Mouse (Mus musculus) retina, adult 2 months (tissue): Measurements from ENCODE around the gene Pop7.

Experiments used
- DNase-seq: peaks from one replicate; pipeline ENCODE4 v3.0.0-alpha.2; 2012; ENCODE audit warnings: low read depth, low spot score

Pop7 gene

DNA sequence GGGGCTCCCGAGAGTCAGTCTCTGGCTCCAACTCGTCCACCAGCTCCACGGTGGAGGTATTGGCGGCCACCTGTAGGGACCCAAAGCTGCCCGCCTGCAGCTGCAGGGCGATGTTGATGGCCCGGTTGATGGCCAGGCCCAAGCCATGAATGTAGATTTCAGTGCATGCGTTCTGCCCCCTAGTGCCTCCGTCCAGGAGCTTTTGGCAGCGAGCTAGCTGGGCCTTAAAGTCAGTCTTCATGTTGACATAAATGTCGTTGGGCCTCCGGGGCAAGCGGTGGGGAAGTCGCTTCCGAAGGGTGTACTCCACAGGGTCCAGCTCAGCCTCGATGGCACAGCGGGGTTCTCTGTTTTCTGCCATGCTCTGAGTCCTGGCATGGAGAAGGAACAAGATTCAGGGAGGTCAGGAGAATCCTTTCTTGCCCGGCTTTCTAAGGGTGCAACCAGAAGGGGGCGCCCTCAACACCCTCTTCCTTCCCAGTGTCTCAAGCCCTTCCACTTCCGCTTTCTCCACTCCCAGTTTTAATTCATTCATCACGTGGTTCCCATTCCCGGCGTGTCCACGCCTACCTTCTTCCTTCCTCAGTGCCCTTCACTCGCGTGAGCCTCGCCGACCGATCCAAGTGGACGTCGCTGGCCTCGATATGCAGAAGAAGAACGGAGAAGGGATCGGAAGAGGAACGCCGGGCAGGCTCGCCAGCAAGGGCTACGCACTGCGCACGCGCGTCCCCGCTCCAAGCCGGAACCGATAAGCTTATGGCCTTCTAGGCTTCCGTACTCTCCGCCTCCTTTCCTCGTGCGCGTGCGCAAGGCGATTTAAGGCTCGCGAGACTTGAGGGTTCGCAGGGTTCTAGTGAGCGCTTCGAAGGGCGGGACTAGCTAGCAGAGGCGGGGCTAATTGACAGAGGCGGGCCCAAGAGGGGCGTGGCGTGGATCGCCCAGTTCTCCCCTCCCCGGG, at the start of gene Pop7:
Pop7 (minus strand) TSS at position 810 of the 958 bp plus-strand sequence.
- DNase-seq = peak; percentile 100

DNA sequence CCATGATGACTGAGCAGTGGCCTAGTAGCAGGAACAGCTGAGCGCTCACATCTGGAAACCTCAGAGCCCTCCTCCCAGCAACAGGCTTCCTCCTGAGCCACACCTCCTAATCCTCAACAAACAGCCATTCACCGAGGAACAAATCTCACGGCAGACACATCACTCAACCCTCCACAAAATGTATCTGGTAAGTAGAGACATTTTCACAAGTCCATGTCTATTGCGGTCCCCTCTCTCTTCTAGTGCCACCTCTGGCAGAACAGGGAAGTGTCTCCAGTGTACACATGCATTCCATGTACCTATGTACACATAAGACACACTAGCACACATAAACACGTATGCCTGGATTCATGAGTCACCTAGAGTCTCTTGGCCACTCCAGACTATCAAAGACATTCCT, 48.8 kb upstream of the Pop7 start:
- no peak for DNase-seq

DNA sequence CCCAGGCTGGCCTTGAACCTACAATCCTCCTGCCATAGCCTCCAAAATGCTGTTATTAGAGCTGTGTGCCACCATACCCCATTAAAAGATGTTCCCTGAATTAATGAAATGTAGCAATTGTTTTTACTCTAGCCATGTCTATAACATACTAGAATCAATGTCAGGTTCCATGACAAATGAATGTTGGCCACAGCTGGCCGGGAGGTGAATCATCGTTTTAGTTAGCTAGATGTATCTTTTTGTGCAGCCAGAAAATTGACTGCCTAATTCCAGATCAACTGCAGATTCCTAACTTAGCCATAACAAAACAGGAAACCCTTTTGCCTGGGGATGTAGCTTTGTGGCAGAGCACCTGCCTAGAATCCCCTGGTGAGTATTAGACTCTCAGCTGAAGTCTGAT, 47.5 kb upstream of the Pop7 start:
- no peak for DNase-seq

DNA sequence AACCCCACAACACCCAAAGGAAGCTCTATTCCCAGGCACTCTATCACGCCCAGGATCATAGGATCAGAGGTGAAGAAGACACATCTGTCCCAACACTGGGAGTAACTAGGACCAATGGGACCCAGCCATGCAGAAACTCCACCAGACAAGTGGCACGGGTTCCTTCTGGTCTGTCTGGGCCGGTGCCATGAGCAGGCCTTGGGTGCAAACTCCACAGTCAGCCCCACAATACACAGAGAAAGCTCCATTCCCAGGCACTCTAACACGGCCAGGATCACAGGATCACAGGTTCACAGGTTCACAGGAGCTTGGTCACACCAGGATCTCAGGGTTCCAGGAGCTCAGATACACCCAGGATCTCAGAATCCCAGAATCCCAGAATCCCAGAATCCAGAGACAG, 43.3 kb upstream of the Pop7 start:
- DNase-seq = no peak

DNA sequence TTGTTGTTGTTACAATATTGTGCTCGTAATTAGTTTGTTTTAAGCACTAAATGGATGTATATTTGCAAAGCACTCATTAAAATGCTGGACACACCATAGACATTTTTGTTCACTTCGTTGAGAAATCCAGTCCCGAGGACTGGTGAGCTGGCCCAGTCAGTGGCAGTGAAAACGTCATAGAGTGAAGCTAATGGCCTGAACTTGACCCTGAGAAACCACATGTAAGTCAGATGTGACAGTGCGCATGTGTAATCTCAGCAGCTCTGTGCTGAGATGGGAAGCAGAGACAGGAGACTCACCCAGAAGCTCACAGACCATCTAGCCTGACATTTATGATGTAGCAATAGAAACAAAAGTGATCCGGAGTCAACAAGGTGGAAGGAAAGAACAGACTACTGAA, 42.6 kb upstream of the Pop7 start:
- no peak for DNase-seq

DNA sequence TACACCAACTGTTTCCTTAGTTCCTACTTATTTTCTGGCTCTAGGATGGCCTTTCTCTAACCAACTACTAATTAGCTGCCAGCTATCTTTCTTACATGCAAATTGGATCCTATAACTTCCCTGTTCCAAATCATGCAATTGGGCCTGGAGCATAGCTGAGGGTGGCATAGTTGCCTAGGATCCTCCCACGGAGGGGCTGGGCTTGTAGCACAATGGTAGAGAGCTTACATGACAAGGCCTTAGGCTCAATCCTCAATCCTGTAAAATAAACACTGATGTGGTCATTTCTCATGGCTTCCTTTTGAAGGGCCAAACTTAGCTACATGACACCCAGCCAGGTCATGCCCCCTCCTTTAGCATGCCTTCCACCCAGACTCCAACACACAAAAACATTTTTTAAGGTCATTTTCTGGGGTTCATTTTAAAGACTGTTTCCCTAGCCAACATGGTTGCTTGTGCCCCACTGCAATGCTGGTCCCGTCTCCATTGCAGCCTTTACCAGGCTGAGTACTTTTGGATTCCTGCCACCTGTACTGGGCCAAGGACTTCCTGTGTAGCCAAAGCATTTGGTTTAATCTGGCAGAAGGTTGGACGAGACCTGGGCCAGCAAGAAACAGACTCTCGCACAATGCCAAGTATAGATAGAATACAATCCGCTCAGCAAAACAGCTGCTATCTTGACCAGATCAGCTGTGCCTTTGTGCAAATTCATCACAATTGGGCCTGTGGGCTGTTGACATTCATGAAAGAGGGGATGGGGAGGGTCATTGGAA, 39.6 kb upstream of the Pop7 start:
- no peak for DNase-seq

DNA sequence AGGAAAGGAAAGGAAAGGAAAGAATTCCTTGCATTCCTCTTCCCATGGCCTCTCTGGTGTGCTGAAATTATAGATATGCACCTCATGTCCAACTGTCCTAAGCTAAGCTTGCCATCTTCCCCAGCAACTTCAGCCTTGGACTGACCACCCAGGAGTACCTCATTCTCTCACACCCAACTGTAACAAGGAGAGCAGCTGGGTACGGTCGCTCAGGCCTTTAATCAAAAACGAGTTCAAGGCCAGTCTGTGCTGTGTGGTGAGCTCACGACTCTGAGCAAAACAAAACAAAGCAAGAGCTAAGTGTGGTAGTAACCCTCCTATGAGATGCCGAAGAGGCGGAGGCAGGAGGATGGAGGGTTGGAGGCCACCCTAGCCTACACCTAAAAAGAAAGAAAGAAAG, 38.7 kb upstream of the Pop7 start:
- DNase-seq = no peak

DNA sequence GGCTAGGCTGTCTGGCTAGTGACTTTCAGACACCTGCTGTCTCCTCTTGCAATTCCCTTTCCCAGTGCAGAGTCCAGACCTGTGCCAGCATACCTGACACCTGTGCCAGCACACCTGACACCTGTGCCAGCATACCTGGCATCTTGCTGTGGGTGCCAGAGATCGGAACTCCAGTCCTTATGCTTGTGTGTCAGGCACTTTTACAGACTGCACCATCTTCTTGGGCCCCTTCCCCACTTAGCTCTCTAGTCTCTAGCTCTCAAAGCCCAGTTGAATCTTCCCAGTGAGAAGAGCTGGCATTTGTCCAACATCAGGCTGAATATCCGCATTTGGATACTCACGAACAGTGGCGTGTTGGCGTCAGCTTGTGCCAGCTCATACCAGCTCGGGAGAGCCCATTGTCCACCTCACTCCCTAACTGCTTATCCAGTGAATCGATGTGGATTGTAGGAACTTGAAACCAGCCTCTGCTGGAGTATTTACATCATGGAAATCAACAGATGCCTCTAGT, 37.0 kb upstream of the Pop7 start:
- DNase-seq = no peak

DNA sequence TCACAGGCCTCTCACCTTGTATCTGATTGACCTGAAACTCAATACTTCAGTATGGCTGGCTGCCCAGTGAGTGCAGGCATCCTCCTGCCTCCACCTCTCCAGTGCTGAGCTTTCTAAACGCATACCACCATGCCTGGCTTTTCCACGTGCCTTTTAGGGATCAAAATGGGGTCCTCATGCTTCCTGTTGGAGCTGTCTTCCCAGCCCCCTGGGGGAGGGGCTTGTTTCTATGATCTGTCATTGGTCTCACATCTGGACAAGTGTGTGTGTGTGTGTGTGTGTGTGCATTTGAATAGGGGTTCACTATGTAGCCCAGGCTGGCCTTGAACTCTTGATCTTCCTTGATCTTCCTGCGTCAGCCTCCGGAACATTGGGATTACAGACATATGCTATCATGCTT, 35.1 kb upstream of the Pop7 start:
- no peak for DNase-seq

DNA sequence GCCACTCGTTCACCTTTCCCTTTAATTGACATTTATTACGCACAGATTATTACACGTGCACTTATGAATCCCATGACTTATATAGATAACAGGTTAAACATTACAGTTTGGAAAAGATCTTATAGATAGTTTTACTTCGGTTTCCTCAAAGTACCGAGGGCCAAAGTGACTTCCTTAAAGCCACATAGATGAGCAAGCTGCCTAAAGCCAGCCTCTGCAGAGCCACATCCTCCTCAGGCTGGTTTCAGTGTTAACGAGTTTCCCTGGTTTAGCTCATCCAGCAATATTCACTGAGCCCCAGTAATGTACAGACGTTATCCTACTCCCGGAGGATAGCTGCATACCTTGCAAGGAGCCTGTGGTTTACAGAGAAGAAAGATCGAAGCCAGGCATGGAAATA, 33.0 kb upstream of the Pop7 start:
- DNase-seq = no peak

DNA sequence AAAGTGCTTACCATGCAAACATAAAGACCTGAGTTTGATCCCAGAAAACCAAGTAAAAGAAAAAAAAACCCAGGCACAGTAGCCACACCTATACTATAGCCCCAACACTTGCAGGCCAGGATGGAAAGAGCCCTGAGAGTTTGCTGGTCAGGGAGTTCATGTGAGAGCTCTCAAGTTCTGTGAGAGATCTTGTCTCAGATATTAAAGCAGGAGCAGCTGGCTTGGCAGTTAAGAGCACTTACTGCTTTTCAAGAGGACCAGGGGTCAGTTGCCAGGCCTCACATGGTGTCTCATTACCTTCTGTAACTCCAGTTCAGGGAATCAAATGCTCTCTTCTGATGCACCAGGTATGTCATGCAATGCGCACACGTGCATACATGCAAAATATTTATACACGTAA, 32.4 kb upstream of the Pop7 start:
- DNase-seq = no peak

DNA sequence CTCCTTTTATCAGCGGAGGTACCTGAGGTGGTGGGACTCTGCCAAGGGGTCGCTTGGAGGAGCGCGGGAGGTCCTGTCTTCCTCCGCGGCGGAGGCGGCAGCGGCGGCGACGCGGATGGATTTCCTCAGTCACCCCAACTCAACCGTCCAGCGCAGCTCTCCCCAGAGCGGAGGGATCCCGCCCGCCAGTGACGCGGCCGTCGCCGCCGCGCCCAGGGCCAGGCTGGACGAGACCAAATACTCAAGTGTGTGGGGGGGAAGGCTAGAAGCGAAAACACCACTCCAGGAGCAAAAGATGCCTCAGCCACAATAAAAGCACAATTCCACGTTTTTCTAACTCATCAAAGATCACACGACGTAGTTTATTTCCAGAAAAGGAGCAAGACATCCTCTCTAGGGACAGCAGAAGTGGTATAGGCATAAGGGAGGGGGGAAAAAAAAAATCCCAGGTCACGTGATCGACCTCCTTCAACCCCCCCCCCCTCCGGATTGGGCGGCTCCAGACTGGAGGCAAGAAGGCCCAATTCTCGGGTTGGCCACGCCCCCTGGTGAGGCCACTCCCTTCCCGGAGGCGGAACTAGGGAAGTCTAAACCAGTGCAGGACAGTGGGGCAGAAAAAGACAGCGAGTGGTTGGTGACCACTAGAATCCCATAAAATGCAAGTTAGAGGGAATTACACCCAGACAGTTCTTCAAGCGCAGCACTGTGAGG, 31.0 kb upstream of the Pop7 start, which contains the start of the genes Epo and Gnb2:
Epo (minus strand) TSS at position 126 of the 711 bp plus-strand sequence.
Gnb2 (minus strand) TSS at position 394 of the 711 bp plus-strand sequence.
- DNase-seq = peak; percentile 72

DNA sequence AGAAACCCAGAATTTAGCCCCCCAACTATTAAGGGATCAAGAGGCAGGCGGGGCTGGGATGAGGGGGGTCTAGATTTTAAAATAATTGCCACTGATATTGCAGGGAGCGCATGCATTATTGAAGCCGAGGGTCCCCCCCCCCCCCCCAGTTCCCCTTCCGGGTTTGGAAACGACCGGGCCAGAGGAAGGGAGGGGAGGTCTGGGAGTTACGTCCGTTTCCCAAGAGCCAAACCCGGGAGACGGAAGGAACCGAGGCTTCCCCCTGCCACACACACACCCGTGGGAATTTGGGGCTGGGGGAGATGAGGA, 30.4 kb upstream of the Pop7 start:
- DNase-seq = peak; percentile 23

DNA sequence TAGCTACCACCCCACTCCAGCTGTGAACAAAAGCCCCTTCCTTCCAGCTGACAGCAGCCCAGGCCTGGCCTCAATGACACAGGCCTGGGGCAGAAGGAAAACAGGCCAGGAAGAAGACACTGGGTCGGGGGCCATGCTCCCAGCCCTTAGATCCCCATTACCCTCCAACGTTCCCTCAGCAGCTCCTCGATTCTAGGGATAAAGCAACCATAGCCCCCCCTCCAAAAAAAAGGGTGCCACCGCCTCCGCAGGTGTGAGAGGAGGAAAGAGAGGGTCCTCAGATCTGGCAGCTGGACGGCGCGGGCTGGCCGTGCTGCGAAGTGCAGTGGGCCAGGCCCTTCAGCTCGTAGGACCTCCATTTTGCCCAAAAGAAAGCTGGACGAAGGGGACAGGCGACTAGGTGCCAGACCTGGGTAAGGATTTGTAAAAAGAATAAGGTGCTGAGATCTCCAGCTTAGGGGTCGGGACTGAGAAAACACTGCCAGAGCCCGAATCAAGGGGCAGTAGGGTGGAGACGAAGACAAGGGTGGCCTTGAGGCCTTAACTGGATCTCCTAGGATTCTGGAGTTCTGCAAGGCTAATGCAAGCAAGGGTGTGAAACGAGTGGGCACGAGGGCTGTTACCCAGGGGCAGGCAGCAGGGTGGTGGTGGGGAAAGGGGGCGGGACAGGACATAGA, 30.0 kb upstream of the Pop7 start:
- DNase-seq = no peak

DNA sequence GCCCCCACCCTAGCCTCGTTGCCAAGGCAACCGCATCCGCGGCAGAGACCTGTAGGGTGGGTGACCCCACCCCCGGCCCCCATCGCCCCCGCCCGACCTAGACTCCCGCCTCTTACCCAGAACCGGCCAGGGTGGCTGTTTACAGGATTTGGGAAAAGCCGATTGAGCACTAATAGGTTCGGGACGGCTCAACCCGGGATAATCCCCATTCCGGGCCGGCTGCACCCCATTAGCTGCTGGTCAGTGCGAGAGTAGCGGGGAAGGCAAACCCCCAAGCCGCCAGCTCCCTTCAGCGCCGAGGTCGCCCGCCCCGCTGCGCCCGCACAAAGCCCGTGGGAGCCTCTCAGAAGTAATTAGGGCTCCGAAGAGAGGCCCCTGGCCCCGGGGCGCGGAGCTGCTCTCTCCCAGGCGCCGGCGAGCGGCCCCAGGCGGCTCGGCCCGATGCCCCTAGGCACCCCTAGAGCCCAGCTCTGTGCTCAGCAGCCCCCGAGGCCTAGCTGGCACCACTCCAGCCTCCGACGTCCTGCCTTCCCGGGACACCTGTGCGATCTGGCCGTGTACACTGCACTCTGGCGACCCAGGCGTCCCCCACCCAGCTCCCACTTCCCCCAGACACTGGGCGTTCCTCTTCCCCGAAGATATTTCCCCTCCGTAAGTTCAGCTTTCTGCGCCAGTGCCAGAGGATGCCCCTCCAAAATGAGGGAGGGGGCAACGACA, 29.3 kb upstream of the Pop7 start:
- DNase-seq = peak; percentile 78

DNA sequence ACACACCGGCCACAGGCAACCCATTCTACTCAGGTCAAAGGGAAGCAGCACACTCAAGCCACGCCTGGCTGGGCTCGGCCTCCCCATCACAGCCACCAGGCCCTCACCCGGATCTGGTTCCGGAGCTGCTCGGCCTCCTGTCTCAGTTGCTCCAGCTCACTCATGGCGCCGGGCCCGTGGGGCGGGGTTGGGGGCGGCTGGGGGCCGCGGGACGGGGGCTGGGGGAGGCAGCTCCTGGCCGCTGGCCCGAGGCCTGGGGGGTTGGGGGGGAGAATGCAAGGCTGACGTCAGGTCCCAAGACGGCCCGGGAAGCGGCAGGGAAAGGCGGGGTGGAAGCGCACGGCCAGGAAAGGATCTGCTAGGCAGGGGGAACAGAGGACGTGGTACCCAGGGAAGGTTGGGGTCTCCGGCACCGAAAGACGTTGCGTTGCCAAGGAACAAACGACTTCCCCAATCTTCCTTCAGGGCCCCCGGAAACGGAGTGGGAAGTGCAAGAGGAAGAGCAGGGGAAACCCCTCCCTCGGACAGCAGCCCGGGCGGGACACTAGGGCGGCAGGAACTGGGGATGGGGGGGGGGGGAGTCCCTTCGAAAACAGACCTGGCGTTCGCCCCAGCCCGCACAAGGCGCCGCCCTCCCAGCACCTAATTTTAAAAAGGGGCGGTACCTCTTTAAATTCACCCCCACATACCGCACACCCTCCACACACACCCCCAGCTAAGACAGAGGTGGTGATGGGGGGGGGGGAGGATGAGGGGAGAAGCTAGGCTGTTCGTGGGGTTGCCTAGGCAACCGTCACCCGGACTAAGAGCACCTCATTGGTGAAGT, 28.5 kb upstream of the Pop7 start:
- no peak for DNase-seq

DNA sequence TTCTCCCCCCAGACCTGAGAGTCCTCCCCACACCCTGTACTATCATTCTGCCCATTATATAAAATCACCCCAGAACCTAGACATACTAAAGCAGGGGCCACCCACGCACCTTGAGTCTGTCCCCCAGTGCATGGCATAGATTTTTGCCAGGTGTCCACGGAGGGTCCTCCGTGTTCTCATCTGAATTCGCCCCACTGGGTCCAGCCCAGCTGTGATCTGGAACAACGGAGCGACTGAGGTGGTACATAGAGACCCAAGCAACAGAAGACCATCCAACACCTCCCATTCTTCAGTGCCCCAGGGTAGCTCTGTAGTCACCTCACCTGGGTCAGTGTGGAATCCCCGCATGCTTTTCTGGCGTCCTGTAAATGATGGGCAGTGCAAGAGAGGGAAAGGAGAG, 27.8 kb upstream of the Pop7 start:
- no peak for DNase-seq

DNA sequence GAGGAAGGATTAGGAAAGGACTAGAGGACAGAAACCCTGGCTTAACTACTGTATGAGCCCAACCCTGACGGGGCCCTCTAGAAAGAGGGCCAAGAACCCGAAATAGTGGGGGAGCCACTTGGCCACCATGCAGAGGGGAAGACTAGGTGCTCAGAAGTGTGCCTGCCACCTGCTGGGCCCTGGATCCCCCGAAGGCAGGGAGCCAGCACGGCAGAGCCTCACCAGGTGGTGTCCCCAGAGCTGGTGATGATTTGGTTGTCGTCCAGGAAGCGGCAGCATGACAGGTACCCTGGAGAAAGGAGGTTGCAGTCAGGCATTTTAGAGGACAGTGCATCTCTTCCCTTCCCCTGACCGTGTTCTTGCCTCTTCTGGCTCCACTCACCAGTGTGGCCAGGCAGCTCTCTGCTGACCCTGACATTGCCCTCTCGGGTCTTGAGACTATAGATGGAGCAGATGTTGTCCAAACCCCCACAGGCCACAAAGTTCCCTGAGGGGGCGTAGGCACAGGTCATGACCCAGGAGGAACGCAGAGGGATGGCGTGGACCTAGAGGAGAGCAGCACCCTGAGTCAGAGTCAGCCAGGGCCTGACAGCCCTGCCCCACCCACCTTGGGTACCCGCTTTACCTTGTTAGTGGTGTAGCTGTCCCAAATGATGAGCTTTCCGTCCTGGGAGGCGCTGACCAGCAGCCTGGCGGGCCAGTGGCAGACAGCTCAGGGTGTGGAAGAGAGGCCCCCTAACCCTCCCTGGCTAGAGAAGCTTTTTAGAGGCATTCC, 27.1 kb upstream of the Pop7 start:
- no peak for DNase-seq
